Mouse (Mus musculus) midbrain, postnatal 0 days (tissue): ENCODE measurements around the gene Cpe. TPM values are rescaled to one million over a fixed set of nuclear protein-coding genes. Genes with fewer than 3 reads are reported as not detected.

Experiments used
- ATAC-seq: fragments of 200-750 bp; cut with Nextera tagmentation; 2 replicates; pipeline ENCODE4 v1.8.0; 2017; ENCODE audit warnings: moderate number of reproducible peaks, mild to moderate bottlenecking, moderate TSS enrichment, moderate library complexity; ENCODE audit not compliant: low FRiP score
- DNase-seq: peaks from one replicate; pipeline ENCODE4 v3.0.0-alpha.2; 2015; ENCODE audit warnings: low spot score
- H3K27ac ChIP-seq: fragments of 300-500 bp; sonication (generic); 2 replicates; pipeline ENCODE4 v1.5.1; 2014; ENCODE audit warnings: low read depth, mild to moderate bottlenecking, low read length, mixed read lengths
- H3K27me3 ChIP-seq: fragments of 300-500 bp; sonication (generic); 2 replicates; pipeline ENCODE4 v1.6.1; 2014; ENCODE audit warnings: low read length, control low read depth, mixed read lengths; ENCODE audit not compliant: insufficient read depth
- H3K36me3 ChIP-seq: fragments of 300-500 bp; sonication (generic); 2 replicates; pipeline ENCODE4 v1.6.1; 2014; ENCODE audit warnings: low read length, control low read depth, mixed read lengths; ENCODE audit not compliant: insufficient read depth
- H3K4me1 ChIP-seq: fragments of 300-500 bp; sonication (generic); 2 replicates; pipeline ENCODE4 v1.6.1; 2014; ENCODE audit warnings: mild to moderate bottlenecking, control low read depth, antibody characterized with exemption, low read length, mixed read lengths; ENCODE audit not compliant: insufficient read depth
- H3K4me2 ChIP-seq: fragments of 300-500 bp; sonication (generic); 2 replicates; pipeline ENCODE4 v1.6.1; 2014; ENCODE audit warnings: low read depth, mild to moderate bottlenecking, low read length, mixed read lengths; ENCODE audit not compliant: poor library complexity, severe bottlenecking
- H3K4me3 ChIP-seq: fragments of 300-500 bp; sonication (generic); 2 replicates; pipeline ENCODE4 v1.5.1; 2014; ENCODE audit warnings: low read depth, mild to moderate bottlenecking, low read length, moderate library complexity
- H3K9ac ChIP-seq: fragments of 300-500 bp; sonication (generic); replicated peaks from 2 replicates; pipeline ENCODE4 v1.6.1; 2014; ENCODE audit warnings: mild to moderate bottlenecking, low read length, moderate library complexity, mixed read lengths; ENCODE audit not compliant: poor library complexity, severe bottlenecking
- H3K9me3 ChIP-seq: fragments of 300-500 bp; sonication (generic); 2 replicates; pipeline ENCODE4 v1.6.1; 2016; ENCODE audit warnings: low read length, control low read depth
- CTCF ChIP-seq: IDR thresholded peaks from 2 replicates; pipeline ENCODE4 v1.5.1; 2016; ENCODE audit warnings: antibody characterized with exemption, mild to moderate bottlenecking
- WGBS: fragments of 180-500 bp; shearing (Covaris S2); extraction: QIAGEN DNeasy Blood & Tissue Kit; methylation state at CpG from one replicate; pipeline ENCODE4 v1.1.7; 2014; 5-methylcytosine and 5-hydroxymethylcytosine counted together
- polyA plus RNA-seq: library from polyadenylated mRNA; unstranded; fragments of >200 nt; fragmentation: Nextera tagmentation; extraction: Ambion mirVana; gene quantifications from 2 replicates; pipeline ENCODE4 v1.2.1, GENCODE M21; 2015
- total RNA-seq: library from RNA; depleted of rRNA; stranded (reverse); fragments of >200 nt; gene quantifications from 2 replicates; pipeline ENCODE4 v1.2.3, GENCODE M21; 2014

Gene Cpe
- total and polyA plus RNA-seq, 2 experiments from 2014 or later, result 974 to 1,519 TPM

GRCm38 (mm10) chr8:64690306-64690705, 2.5 kb downstream of the Cpe start:
- DNase-seq (no peak), ATAC-seq (no peak)
- H3K9me3 ChIP-seq, result no peaks in the 10 kb centered on the region
- H3K4me3 ChIP-seq, result peak overlapping the region; percentile 81
- H3K36me3 ChIP-seq, result no peaks in the 10 kb centered on the region
- WGBS, result 56% methylated on average over 6 of the region's 6 CpGs
- H3K27me3 ChIP-seq, result no peaks in the 10 kb centered on the region
- H3K27ac ChIP-seq, result no peak overlapping the region; the same call in 1 of the 2 replicates
- H3K9ac ChIP-seq, result peak overlapping the region; percentile 96; the same call in 1 of the 2 replicates
- peak overlapping the region; percentile 60 for H3K4me2 ChIP-seq
- no peak; the same call in 1 of the 2 replicates for TF ChIP-seq CTCF
- H3K4me1 ChIP-seq, result 0 out of 2 replicates have a peak, but pooled peaks cover 9% of the 10 kb centered on the region

GRCm38 (mm10) chr8:64688741-64689140, 4.1 kb downstream of the Cpe start:
- Histone ChIP-seq H3K9me3 (no peaks in the 10 kb centered on the region), H3K27ac (no peak overlapping the region), H3K27me3 (no peaks in the 10 kb centered on the region), H3K36me3 (no peaks in the 10 kb centered on the region), H3K9ac (no peak overlapping the region), H3K4me3 (no peak overlapping the region), H3K4me1 (0 out of 2 replicates have a peak, but pooled peaks cover 9% of the 10 kb centered on the region), H3K4me2 (no peak overlapping the region)
- ATAC-seq (no peak), DNase-seq (no peak)
- no peak for TF ChIP-seq CTCF
- WGBS, result 60% methylated on average over 4 of the region's 4 CpGs

GRCm38 (mm10) chr8:64688161-64688560, 4.7 kb downstream of the Cpe start:
- H3K27ac ChIP-seq, result no peak overlapping the region
- H3K27me3 ChIP-seq, result no peaks in the 10 kb centered on the region
- no peak for ATAC-seq
- TF ChIP-seq CTCF, result no peak
- H3K4me1 ChIP-seq, result 0 out of 2 replicates have a peak, but pooled peaks cover 9% of the 10 kb centered on the region
- no peak overlapping the region for H3K4me2 ChIP-seq
- H3K4me3 ChIP-seq, result no peak overlapping the region
- WGBS, result 83% methylated on average over 3 of the region's 3 CpGs
- H3K9ac ChIP-seq, result no peak overlapping the region
- no peak for DNase-seq
- H3K9me3 ChIP-seq, result no peaks in the 10 kb centered on the region
- H3K36me3 ChIP-seq, result no peaks in the 10 kb centered on the region

- ATAC-seq (no peak), DNase-seq (no peak)
- Histone ChIP-seq H3K9me3 (no peaks in the 10 kb centered on the region), H3K4me3 (no peak overlapping the region), H3K9ac (no peak overlapping the region), H3K4me2 (no peak overlapping the region), H3K27ac (no peak overlapping the region), H3K4me1 (no peaks in the 10 kb centered on the region), H3K27me3 (no peaks in the 10 kb centered on the region), H3K36me3 (0 out of 2 replicates have a peak, but pooled peaks cover 2% of the 10 kb centered on the region)
- no peak for TF ChIP-seq CTCF
- 59% methylated on average over 3 of the region's 3 CpGs for WGBS
Observed at GRCm38 (mm10) chr8:64682501-64682900, 10.4 kb downstream of the Cpe start.

- Histone ChIP-seq H3K27me3 (no peaks in the 10 kb centered on the region), H3K4me2 (no peak overlapping the region), H3K4me1 (0 out of 2 replicates have a peak, but pooled peaks cover 3% of the 10 kb centered on the region), H3K36me3 (0 out of 2 replicates have a peak, but pooled peaks cover 2% of the 10 kb centered on the region), H3K9ac (no peak overlapping the region), H3K27ac (no peak overlapping the region), H3K4me3 (no peak overlapping the region), H3K9me3 (no peaks in the 10 kb centered on the region)
- peak; percentile 35; the same call in 1 of the 2 replicates for TF ChIP-seq CTCF
- ATAC-seq (no peak), DNase-seq (no peak)
- WGBS, result 84% methylated on average over 2 of the region's 2 CpGs
Observed at GRCm38 (mm10) chr8:64676381-64676780, 16.5 kb downstream of the Cpe start.

- TF ChIP-seq CTCF, result no peak
Observed at GRCm38 (mm10) chr8:64674951-64675585, 17.8 kb downstream of the Cpe start.

More at GRCm38 (mm10) chr8:64674951-64675585, 17.8 kb downstream of the Cpe start:
- Histone ChIP-seq H3K36me3 (no peaks in the 10 kb centered on the region), H3K4me3 (no peak overlapping the region), H3K9me3 (no peaks in the 10 kb centered on the region), H3K27me3 (no peaks in the 10 kb centered on the region), H3K9ac (no peak overlapping the region), H3K4me2 (no peak overlapping the region), H3K4me1 (0 out of 2 replicates have a peak, but pooled peaks cover 3% of the 10 kb centered on the region), H3K27ac (peak overlapping the region; percentile 4; the same call in 1 of the 2 replicates)
- DNase-seq (no peak), ATAC-seq (no peak)
- 60% methylated on average over 8 of the region's 8 CpGs for WGBS
